Mouse (Mus musculus): ENCODE results near the gene Olfr889. TPM values are rescaled to one million over a fixed set of nuclear protein-coding genes. Genes with fewer than 3 reads are reported as not detected.
"Not testable (repeated sequence)": the region's sequence is repeated elsewhere in the genome, so short reads cannot be mapped to it uniquely, and the experiment has no call there.

Gene Olfr889
- not detected in 2 replicates for total RNA-seq (2014; rRNA removed)
- polyA plus RNA-seq (2015; fragmentation: Nextera tagmentation; extraction: Ambion mirVana): 0.04 TPM in 1 of 2 replicates, not detected in the other

GRCm38 (mm10) chr9:38114898-38115297, at the start of gene Olfr889:
Gene Olfr889 (plus strand): TSS chr9:38115198.
- Histone ChIP-seq H3K9me3 (ENCODE audit: low read length) (no peaks in the 10 kb centered on the region), H3K4me3 (ENCODE audit: low read depth, low read length) (no peak within 1 kb of the TSS), H3K4me2 (ENCODE audit: low read depth, low read length, poor library complexity, severe bottlenecking) (no peak within 1 kb of the TSS), H3K4me1 (ENCODE audit: insufficient read depth, low read length) (no peaks in the 10 kb centered on the region), H3K27ac (ENCODE audit: low read depth, low read length) (no peak within 1 kb of the TSS), H3K9ac (replicated peaks; ENCODE audit: low read length, poor library complexity, severe bottlenecking) (no peak within 1 kb of the TSS), H3K27me3 (ENCODE audit: insufficient read depth, low read length) (no peaks in the 10 kb centered on the region), H3K36me3 (ENCODE audit: insufficient read depth, low read length) (no peaks in the 10 kb centered on the region)
- ATAC-seq (ENCODE audit: low FRiP score) (no peak), DNase-seq (ENCODE audit: low spot score) (no peak)
- TF ChIP-seq CTCF (IDR thresholded peaks at IDR 0.05): no peak

GRCm38 (mm10) chr9:38083772-38084171, 31.2 kb upstream of the Olfr889 start, which contains the start of gene Olfr887:
Gene Olfr887 (plus strand): TSS chr9:38084072.
- DNase-seq (ENCODE audit: low spot score) (no peak), ATAC-seq (ENCODE audit: low FRiP score) (no peak)
- Histone ChIP-seq H3K27ac (ENCODE audit: low read depth, low read length) (no peak within 1 kb of the TSS), H3K36me3 (ENCODE audit: insufficient read depth, low read length) (no peaks in the 10 kb centered on the region), H3K4me1 (ENCODE audit: insufficient read depth, low read length) (no peaks in the 10 kb centered on the region), H3K9me3 (ENCODE audit: low read length) (no peaks in the 10 kb centered on the region), H3K9ac (replicated peaks; ENCODE audit: low read length, poor library complexity, severe bottlenecking) (no peak within 1 kb of the TSS), H3K27me3 (ENCODE audit: insufficient read depth, low read length) (no peaks in the 10 kb centered on the region), H3K4me2 (ENCODE audit: low read depth, low read length, poor library complexity, severe bottlenecking) (no peak within 1 kb of the TSS), H3K4me3 (ENCODE audit: low read depth, low read length) (no peak within 1 kb of the TSS)
- no peak for TF ChIP-seq CTCF (IDR thresholded peaks at IDR 0.05)
- WGBS: 85% methylated on average over 1 of the region's 1 CpGs

GRCm38 (mm10) chr9:38107828-38108227, 7.2 kb upstream of the Olfr889 start, which contains the start of gene Olfr888:
Gene Olfr888 (plus strand): TSS chr9:38108128.
- no peaks in the 10 kb centered on the region for H3K36me3 ChIP-seq (ENCODE audit: insufficient read depth, low read length)
- H3K4me3 ChIP-seq (ENCODE audit: low read depth, low read length): no peak within 1 kb of the TSS
- no peaks in the 10 kb centered on the region for H3K4me1 ChIP-seq (ENCODE audit: insufficient read depth, low read length)
- DNase-seq (ENCODE audit: low spot score): no peak
- no peak for TF ChIP-seq CTCF (IDR thresholded peaks at IDR 0.05)
- no peak within 1 kb of the TSS for H3K4me2 ChIP-seq (ENCODE audit: low read depth, low read length, poor library complexity, severe bottlenecking)
- no peak within 1 kb of the TSS for H3K27ac ChIP-seq (ENCODE audit: low read depth, low read length)
- no peak for ATAC-seq (ENCODE audit: low FRiP score)
- WGBS: 85% methylated on average over 1 of the region's 1 CpGs
- H3K9me3 ChIP-seq (ENCODE audit: low read length): no peaks in the 10 kb centered on the region
- no peaks in the 10 kb centered on the region for H3K27me3 ChIP-seq (ENCODE audit: insufficient read depth, low read length)
- H3K9ac ChIP-seq (replicated peaks; ENCODE audit: low read length, poor library complexity, severe bottlenecking): no peak within 1 kb of the TSS

- no peaks in the 10 kb centered on the region for H3K27me3 ChIP-seq (ENCODE audit: insufficient read depth, low read length)
- ATAC-seq (ENCODE audit: low FRiP score): no peak
These were observed 27.2 kb downstream of the Olfr889 start, which contains the start of gene Olfr890 for GRCm38 (mm10) chr9:38142217-38142616. Gene Olfr890 (plus strand): TSS chr9:38142517.

GRCm38 (mm10) chr9:38168341-38168740, 53.3 kb downstream of the Olfr889 start:
- H3K9me3 ChIP-seq (ENCODE audit: low read length); H3K27ac ChIP-seq (ENCODE audit: low read depth, low read length); H3K4me2 ChIP-seq (ENCODE audit: low read depth, low read length, poor library complexity, severe bottlenecking): not testable (repeated sequence)

More at GRCm38 (mm10) chr9:38142217-38142616, 27.2 kb downstream of the Olfr889 start, which contains the start of gene Olfr890:
- DNase-seq (ENCODE audit: low spot score): no peak
- Histone ChIP-seq H3K9ac (replicated peaks; ENCODE audit: low read length, poor library complexity, severe bottlenecking) (no peak within 1 kb of the TSS), H3K4me2 (ENCODE audit: low read depth, low read length, poor library complexity, severe bottlenecking) (no peak within 1 kb of the TSS), H3K36me3 (ENCODE audit: insufficient read depth, low read length) (no peaks in the 10 kb centered on the region), H3K4me1 (ENCODE audit: insufficient read depth, low read length) (no peaks in the 10 kb centered on the region), H3K9me3 (ENCODE audit: low read length) (no peaks in the 10 kb centered on the region), H3K4me3 (ENCODE audit: low read depth, low read length) (no peak within 1 kb of the TSS), H3K27ac (ENCODE audit: low read depth, low read length) (no peak within 1 kb of the TSS)
- TF ChIP-seq CTCF (IDR thresholded peaks at IDR 0.05): no peak

More at GRCm38 (mm10) chr9:38168341-38168740, 53.3 kb downstream of the Olfr889 start:
- ATAC-seq (ENCODE audit: low FRiP score); H3K36me3 ChIP-seq (ENCODE audit: insufficient read depth, low read length); H3K9ac ChIP-seq (replicated peaks; ENCODE audit: low read length, poor library complexity, severe bottlenecking); DNase-seq (ENCODE audit: low spot score); H3K27me3 ChIP-seq (ENCODE audit: insufficient read depth, low read length); H3K4me1 ChIP-seq (ENCODE audit: insufficient read depth, low read length); H3K4me3 ChIP-seq (ENCODE audit: low read depth, low read length): not testable (repeated sequence)
- WGBS: 47% methylated on average over 2 of the region's 2 CpGs

Other genes starting within 250 kb of the Olfr889 start
- gene Olfr145, start 218.5 kb upstream of the Olfr889 start, total RNA-seq (2014; rRNA removed): not detected in 2 replicates
- not detected in 2 replicates for gene Olfr145, start 218.5 kb upstream of the Olfr889 start, polyA plus RNA-seq (2015; fragmentation: Nextera tagmentation; extraction: Ambion mirVana)
- gene Olfr878, start 197.4 kb upstream of the Olfr889 start, total RNA-seq (2014; rRNA removed): not detected in 2 replicates
- not detected in 2 replicates for gene Olfr878, start 197.4 kb upstream of the Olfr889 start, polyA plus RNA-seq (2015; fragmentation: Nextera tagmentation; extraction: Ambion mirVana)
- gene Olfr881, start 123.4 kb upstream of the Olfr889 start, total RNA-seq (2014; rRNA removed): not detected in 2 replicates
- not detected in 2 replicates for gene Olfr881, start 123.4 kb upstream of the Olfr889 start, polyA plus RNA-seq (2015; fragmentation: Nextera tagmentation; extraction: Ambion mirVana)
- gene Olfr883, start 89.4 kb upstream of the Olfr889 start, total RNA-seq (2014; rRNA removed): not detected in 2 replicates
- gene Olfr883, start 89.4 kb upstream of the Olfr889 start, polyA plus RNA-seq (2015; fragmentation: Nextera tagmentation; extraction: Ambion mirVana): not detected in 2 replicates
- not detected in 2 replicates for gene Olfr884, start 68.6 kb upstream of the Olfr889 start, total RNA-seq (2014; rRNA removed)
- not detected in 2 replicates for gene Olfr884, start 68.6 kb upstream of the Olfr889 start, polyA plus RNA-seq (2015; fragmentation: Nextera tagmentation; extraction: Ambion mirVana)
- not detected in 2 replicates for gene Olfr885, start 53.9 kb upstream of the Olfr889 start, total RNA-seq (2014; rRNA removed)
- gene Olfr885, start 53.9 kb upstream of the Olfr889 start, polyA plus RNA-seq (2015; fragmentation: Nextera tagmentation; extraction: Ambion mirVana): not detected in 2 replicates
- not detected in 2 replicates for gene Olfr887, start 31.1 kb upstream of the Olfr889 start, total RNA-seq (2014; rRNA removed)
- gene Olfr887, start 31.1 kb upstream of the Olfr889 start, polyA plus RNA-seq (2015; fragmentation: Nextera tagmentation; extraction: Ambion mirVana): not detected in 2 replicates
- not detected in 2 replicates for gene Olfr888, start 7.1 kb upstream of the Olfr889 start, total RNA-seq (2014; rRNA removed)
- not detected in 2 replicates for gene Olfr888, start 7.1 kb upstream of the Olfr889 start, polyA plus RNA-seq (2015; fragmentation: Nextera tagmentation; extraction: Ambion mirVana)
- gene Olfr890, start 27.3 kb downstream of the Olfr889 start, total RNA-seq (2014; rRNA removed): not detected in 2 replicates
- gene Olfr890, start 27.3 kb downstream of the Olfr889 start, polyA plus RNA-seq (2015; fragmentation: Nextera tagmentation; extraction: Ambion mirVana): not detected in 2 replicates
- not detected in 2 replicates for gene Olfr891, start 65.6 kb downstream of the Olfr889 start, total RNA-seq (2014; rRNA removed)
- gene Olfr891, start 65.6 kb downstream of the Olfr889 start, polyA plus RNA-seq (2015; fragmentation: Nextera tagmentation; extraction: Ambion mirVana): not detected in 2 replicates
- not detected in 2 replicates for gene Olfr893, start 93.2 kb downstream of the Olfr889 start, total RNA-seq (2014; rRNA removed)
- gene Olfr893, start 93.2 kb downstream of the Olfr889 start, polyA plus RNA-seq (2015; fragmentation: Nextera tagmentation; extraction: Ambion mirVana): not detected in 2 replicates
- not detected in 2 replicates for gene Olfr894, start 102.9 kb downstream of the Olfr889 start, total RNA-seq (2014; rRNA removed)
- not detected in 2 replicates for gene Olfr894, start 102.9 kb downstream of the Olfr889 start, polyA plus RNA-seq (2015; fragmentation: Nextera tagmentation; extraction: Ambion mirVana)
- gene Olfr143, start 137.6 kb downstream of the Olfr889 start, total RNA-seq (2014; rRNA removed): not detected in 2 replicates
- gene Olfr143, start 137.6 kb downstream of the Olfr889 start, polyA plus RNA-seq (2015; fragmentation: Nextera tagmentation; extraction: Ambion mirVana): not detected in 2 replicates
- not detected in 2 replicates for gene Olfr895, start 152.7 kb downstream of the Olfr889 start, total RNA-seq (2014; rRNA removed)
- not detected in 2 replicates for gene Olfr895, start 152.7 kb downstream of the Olfr889 start, polyA plus RNA-seq (2015; fragmentation: Nextera tagmentation; extraction: Ambion mirVana)
- not detected in 2 replicates for gene Olfr896-ps1, start 175.9 kb downstream of the Olfr889 start, total RNA-seq (2014; rRNA removed)
- gene Olfr896-ps1, start 175.9 kb downstream of the Olfr889 start, polyA plus RNA-seq (2015; fragmentation: Nextera tagmentation; extraction: Ambion mirVana): not detected in 2 replicates
- not detected in 2 replicates for gene Olfr25, start 213.9 kb downstream of the Olfr889 start, total RNA-seq (2014; rRNA removed)
- not detected in 2 replicates for gene Olfr25, start 213.9 kb downstream of the Olfr889 start, polyA plus RNA-seq (2015; fragmentation: Nextera tagmentation; extraction: Ambion mirVana)
- not detected in 2 replicates for gene Olfr898, start 233.2 kb downstream of the Olfr889 start, total RNA-seq (2014; rRNA removed)
- gene Olfr898, start 233.2 kb downstream of the Olfr889 start, polyA plus RNA-seq (2015; fragmentation: Nextera tagmentation; extraction: Ambion mirVana): not detected in 2 replicates